Mouse (Mus musculus) olfactory bulb, adult 2 months (tissue): ENCODE results near the gene St3gal5.

ENCODE experiments used
- CTCF ChIP-seq: fragments of 200-500 bp; IDR thresholded peaks from 2 replicates; pipeline ENCODE4 v1.5.1; 2012; ENCODE audit warnings: low read depth, mild to moderate bottlenecking, low read length, moderate library complexity; ENCODE audit not compliant: insufficient read depth
- POLR2A ChIP-seq: fragments of 200-500 bp; IDR thresholded peaks from 2 replicates; pipeline ENCODE4 v1.6.1; 2012; ENCODE audit warnings: mild to moderate bottlenecking, low read depth, low read length, moderate library complexity; ENCODE audit not compliant: insufficient read depth

GRCm38 (mm10) chr6:72099281-72099680 is 1.9 kb downstream of the St3gal5 start:
- TF ChIP-seq POLR2A (no peak), CTCF (no peak)
